Comparison of ENCODE assay signal across 8 mouse cellular contexts in genomic region chr4:98796591-98797341, GRCm38 (mm10). TPM values are rescaled to one million over a fixed set of nuclear protein-coding genes. Genes with fewer than 3 reads are reported as not detected.
DNase-seq lines count a peak whose midpoint lies in the region; ATAC-seq and TF ChIP-seq lines count a peak whose summit lies in the region.

No protein-coding gene starts in this region.

- H3K4me1 ChIP-seq in kidney, postnatal 0 days (replicated peaks; ENCODE audit: insufficient read depth, low read length) = no peaks in the 10 kb centered on the region
- H3K4me1 ChIP-seq in embryonic facial prominence, embryonic 13.5 days = peaks cover 49% of the 10 kb centered on the region
- peaks cover 23% of the 10 kb centered on the region for H3K4me1 ChIP-seq in heart, embryonic 15.5 days (replicated peaks)

- TF ChIP-seq CTCF in kidney, postnatal 0 days (IDR thresholded peaks at IDR 0.05; ENCODE audit: low read depth) = no peak

- no peak; the same call in 1 of the 2 replicates for ATAC-seq in kidney, postnatal 0 days (replicated peaks; ENCODE audit: low FRiP score, low read depth)
- ATAC-seq in embryonic facial prominence, embryonic 13.5 days (ENCODE audit: insufficient number of reproducible peaks, insufficient read depth, low FRiP score, low TSS enrichment, low read depth) = no peak
- peak; percentile 64 for ATAC-seq in heart, embryonic 15.5 days (replicated peaks; ENCODE audit: insufficient number of reproducible peaks, insufficient read depth, low FRiP score, low read depth)
- no peak for ATAC-seq in megakaryocyte, adult 5-6 weeks (ENCODE audit: poor library complexity, severe bottlenecking)

- H3K4me3 ChIP-seq in kidney, postnatal 0 days (replicated peaks; ENCODE audit: low read depth, low read length) = no peak overlapping the region
- H3K4me3 ChIP-seq in embryonic facial prominence, embryonic 13.5 days = no peak overlapping the region
- no peak overlapping the region for H3K4me3 ChIP-seq in heart, embryonic 15.5 days

- no peaks in the 10 kb centered on the region for H3K27me3 ChIP-seq in kidney, postnatal 0 days (ENCODE audit: insufficient read depth, low read length)
- no peaks in the 10 kb centered on the region for H3K27me3 ChIP-seq in embryonic facial prominence, embryonic 13.5 days
- no peaks in the 10 kb centered on the region for H3K27me3 ChIP-seq in heart, embryonic 15.5 days

- H3K36me3 ChIP-seq in kidney, postnatal 0 days (ENCODE audit: insufficient read depth, low read length) = no peaks in the 10 kb centered on the region
- H3K36me3 ChIP-seq in embryonic facial prominence, embryonic 13.5 days = no peaks in the 10 kb centered on the region
- no peaks in the 10 kb centered on the region for H3K36me3 ChIP-seq in heart, embryonic 15.5 days

- peak overlapping the region; percentile 21; the same call in 1 of the 2 replicates for H3K4me2 ChIP-seq in kidney, postnatal 0 days (ENCODE audit: low read length)
- no peak overlapping the region for H3K4me2 ChIP-seq in embryonic facial prominence, embryonic 13.5 days
- peak overlapping the region; percentile 37 for H3K4me2 ChIP-seq in heart, embryonic 15.5 days

- no peaks in the 10 kb centered on the region for H3K9me3 ChIP-seq in kidney, postnatal 0 days (replicated peaks; ENCODE audit: low read length)
- H3K9me3 ChIP-seq in embryonic facial prominence, embryonic 13.5 days = no peaks in the 10 kb centered on the region
- H3K9me3 ChIP-seq in heart, embryonic 15.5 days (replicated peaks) = no peaks in the 10 kb centered on the region

- H3K9ac ChIP-seq in kidney, postnatal 0 days (ENCODE audit: low read depth, low read length) = no peak overlapping the region
- H3K9ac ChIP-seq in embryonic facial prominence, embryonic 13.5 days = no peak overlapping the region
- no peak overlapping the region for H3K9ac ChIP-seq in heart, embryonic 15.5 days

- WGBS in kidney, postnatal 0 days = 46% methylated on average over 11 of the region's 11 CpGs
- 50% methylated on average over 11 of the region's 11 CpGs for WGBS in embryonic facial prominence, embryonic 13.5 days
- WGBS in heart, embryonic 15.5 days = 37% methylated on average over 11 of the region's 11 CpGs

- H3K27ac ChIP-seq in kidney, postnatal 0 days = peak overlapping the region; percentile 68
- peak overlapping the region; percentile 71 for H3K27ac ChIP-seq in embryonic facial prominence, embryonic 13.5 days
- H3K27ac ChIP-seq in heart, embryonic 15.5 days = peak overlapping the region; percentile 80

- peak; percentile 78 for DNase-seq in kidney, postnatal 0 days (ENCODE audit: low spot score)
- DNase-seq in kidney, adult 11 months = no peak
- DNase-seq in lung, postnatal 10 days = peak; percentile 57
- no peak for DNase-seq in retina, postnatal 1 day
- DNase-seq in embryo, embryonic 11 days = no peak

RNA-seq across cellular contexts. Expression of gene Kank4, which starts 20.6 kb away (rescaled TPM):
- polyA plus RNA-seq in kidney, postnatal 0 days (2015; fragmentation: Nextera tagmentation; extraction: Ambion mirVana) = 2.3 and 2.7 TPM in 2 replicates
- 3.2 and 3.4 TPM in 2 replicates for polyA plus RNA-seq in embryonic facial prominence, embryonic 13.5 days (2015; fragmentation: Nextera tagmentation; extraction: Ambion mirVana)
- polyA plus RNA-seq in heart, embryonic 15.5 days (2015; fragmentation: Nextera tagmentation; extraction: Ambion mirVana) = 0.59 and 0.66 TPM in 2 replicates
- not detected in 2 replicates for total RNA-seq in megakaryocyte, adult 5-6 weeks (2015)
- 0.04 TPM in 1 of 2 replicates, not detected in the other for total RNA-seq in megakaryocyte, adult 5-6 weeks (2017)

RNA-seq across cellular contexts. Expression of gene I0C0044D17Rik, which starts 26.9 kb away (rescaled TPM):
- not detected in 2 replicates for polyA plus RNA-seq in kidney, postnatal 0 days (2015; fragmentation: Nextera tagmentation; extraction: Ambion mirVana)
- not detected in 2 replicates for polyA plus RNA-seq in embryonic facial prominence, embryonic 13.5 days (2015; fragmentation: Nextera tagmentation; extraction: Ambion mirVana)
- not detected in 2 replicates for polyA plus RNA-seq in heart, embryonic 15.5 days (2015; fragmentation: Nextera tagmentation; extraction: Ambion mirVana)
- not detected in 2 replicates for total RNA-seq in megakaryocyte, adult 5-6 weeks (2015)
- not detected in 2 replicates for total RNA-seq in megakaryocyte, adult 5-6 weeks (2017)

Comparison
In these comparisons a context has a peak if more than half of its experiments do, and no peak if none do; other contexts are left out.
1. DNase-seq: peak in kidney, postnatal 0 days (single experiment) and lung, postnatal 10 days (single experiment); none in kidney, adult 11 months (single experiment), retina, postnatal 1 day (single experiment) and embryo, embryonic 11 days (single experiment).
2. Peak in every context shown above with its lines, with median percentiles within 50 percentile points of each other: H3K27ac ChIP-seq.